Mouse (Mus musculus): Measurements from ENCODE around the gene Gigyf2. TPM values are rescaled to one million over a fixed set of nuclear protein-coding genes. Genes with fewer than 3 reads are reported as not detected.

The Gigyf2 gene
- total and polyA plus RNA-seq, 3 experiments: 27.1 to 70.6 TPM; not detected in 1

- H3K9ac ChIP-seq (ENCODE audit: control insufficient read depth, low read depth, low read length, poor library complexity, severe bottlenecking): no peak overlapping the region
- no peaks in the 10 kb centered on the region for H3K9me3 ChIP-seq (replicated peaks; ENCODE audit: insufficient read depth, low read length)
- H3K36me3 ChIP-seq (ENCODE audit: control insufficient read depth in 1 of 2, insufficient read depth in 2 of 2, low read length in 2 of 2): no peaks in the 10 kb centered on the region
- H3K27ac ChIP-seq (ENCODE audit: control insufficient read depth, low read depth, low read length): no peak overlapping the region
- no peak overlapping the region for H3K4me3 ChIP-seq (ENCODE audit: control insufficient read depth in 1 of 2, insufficient read depth in 1 of 2, low read depth in 2 of 2, low read length in 2 of 2)
- no peaks in the 10 kb centered on the region for H3K79me2 ChIP-seq (ENCODE audit: control insufficient read depth, insufficient read depth, low read length, poor library complexity)
- no peak for DNase-seq (ENCODE audit: low read depth, low spot score)
- TF ChIP-seq TBP (IDR thresholded peaks at IDR 0.05; ENCODE audit: low read depth, low read length) (no peak), RCOR1 (IDR thresholded peaks at IDR 0.05; ENCODE audit: low read depth, low read length) (no peak), POLR2AphosphoS5 (IDR thresholded peaks at IDR 0.05; ENCODE audit: borderline replicate concordance, low read depth, low read length) (no peak), CHD1 (IDR thresholded peaks at IDR 0.05; ENCODE audit: low read depth, low read length) (no peak), E2F4 (IDR thresholded peaks at IDR 0.05; ENCODE audit: borderline replicate concordance, low read depth, low read length) (no peak), MAZ (IDR thresholded peaks at IDR 0.05; ENCODE audit: low read depth, low read length) (no peak), ZC3H11A (IDR thresholded peaks at IDR 0.05; ENCODE audit: low read depth, low read length) (no peak), JUND (IDR thresholded peaks at IDR 0.05; ENCODE audit: low read depth, low read length) (no peak), ZNF384 (IDR thresholded peaks at IDR 0.05; ENCODE audit: low read depth, low read length) (no peak), MAX (IDR thresholded peaks at IDR 0.05; ENCODE audit: low read length) (no peak), RAD21 (IDR thresholded peaks at IDR 0.05; ENCODE audit: low read depth, low read length) (no peak), NRF1 (IDR thresholded peaks at IDR 0.05; ENCODE audit: insufficient read depth, low read depth, low read length, poor library complexity, severe bottlenecking) (no peak), SIN3A (IDR thresholded peaks at IDR 0.05; ENCODE audit: low read length) (no peak), MEF2A (IDR thresholded peaks at IDR 0.05; ENCODE audit: extremely low read depth, insufficient replicate concordance, low read depth, low read length, poor library complexity, severe bottlenecking) (no peak), SMC3 (IDR thresholded peaks at IDR 0.05; ENCODE audit: low read depth, low read length) (no peak), USF2 (IDR thresholded peaks at IDR 0.05; ENCODE audit: borderline replicate concordance in 1 of 2, insufficient read depth in 1 of 2, low read depth in 1 of 2, low read length in 2 of 2) (no peak), GABPA (IDR thresholded peaks at IDR 0.05; ENCODE audit: low read depth, low read length) (no peak), TAL1 (IDR thresholded peaks at IDR 0.05; ENCODE audit: low read length) (no peak), MAFK (IDR thresholded peaks at IDR 0.05; ENCODE audit: borderline replicate concordance, low read depth, low read length) (no peak)
- H3K27me3 ChIP-seq (ENCODE audit: control insufficient read depth in 1 of 2, insufficient read depth in 2 of 2, low read length in 2 of 2): peaks cover 3 to 5% of the 10 kb centered on the region in 2 experiments
- peaks cover 0 to 7% of the 10 kb centered on the region in 2 experiments; a peak in 1 of 4 replicates for H3K4me1 ChIP-seq (ENCODE audit: control insufficient read depth in 1 of 2, insufficient read depth in 2 of 2, low read length in 2 of 2)
Observed at GRCm38 (mm10) chr1:87280281-87280680, 46.5 kb upstream of the Gigyf2 start.

All from MEL (cell line).